Mouse (Mus musculus) heart, adult 2 months (tissue): ENCODE measurements around the gene Grin2b.

Experiments
- CTCF ChIP-seq: fragments of 200-600 bp; IDR thresholded peaks from 2 replicates; pipeline ENCODE4 v1.8.1; 2022; ENCODE audit warnings: antibody characterized with exemption, mild to moderate bottlenecking, moderate library complexity
- EP300 ChIP-seq: fragments of 200-500 bp; IDR thresholded peaks from 2 replicates; pipeline ENCODE4 v1.6.1; 2011; ENCODE audit warnings: low read depth, low read length, control low read depth; ENCODE audit not compliant: insufficient read depth
- POLR2A ChIP-seq: fragments of 200-500 bp; IDR thresholded peaks from 2 replicates; pipeline ENCODE4 v1.6.1; 2011; ENCODE audit warnings: mild to moderate bottlenecking, low read depth, low read length, control low read depth; ENCODE audit not compliant: insufficient read depth

- TF ChIP-seq POLR2A, result no peak
- TF ChIP-seq CTCF, result no peak
- no peak for TF ChIP-seq EP300
These were observed 268.9 kb downstream of the Grin2b start for GRCm38 (mm10) chr6:135904391-135904790.
